Mouse (Mus musculus) C2C12 (cell line): ENCODE results near the gene BC004004.

Experiments
- CTCF ChIP-seq: IDR thresholded peaks from one replicate; pipeline ENCODE4 v1.5.1; 2011; ENCODE audit not compliant: control insufficient read depth, insufficient read depth, insufficient read length
- FOSL1 ChIP-seq: IDR thresholded peaks from one replicate; pipeline ENCODE4 v1.8.0; 2011; ENCODE audit warnings: mild to moderate bottlenecking, low read length; ENCODE audit not compliant: poor library complexity, insufficient read depth, severe bottlenecking
- MAX ChIP-seq: IDR thresholded peaks from one replicate; pipeline ENCODE4 v1.6.1; 2011; ENCODE audit warnings: mild to moderate bottlenecking, control low read depth
- MYOD1 ChIP-seq: IDR thresholded peaks from one replicate; pipeline ENCODE4 v1.6.1; 2011; ENCODE audit warnings: low read depth; ENCODE audit not compliant: control insufficient read depth, insufficient read length
- USF1 ChIP-seq: IDR thresholded peaks from one replicate; pipeline ENCODE4 v1.6.1; 2011; ENCODE audit warnings: low read depth, mild to moderate bottlenecking, control low read depth, moderate library complexity

GRCm38 (mm10) chr17:29261603-29262258, 6.9 kb upstream of the BC004004 start:
- no peak for TF ChIP-seq CTCF
- no peak for TF ChIP-seq FOSL1
- no peak for TF ChIP-seq MYOD1
- no peak for TF ChIP-seq USF1
- no peak for TF ChIP-seq MAX
